Mouse (Mus musculus): ENCODE measurements around the gene Slco3a1. TPM values are rescaled to one million over a fixed set of nuclear protein-coding genes. Genes with fewer than 3 reads are reported as not detected.
A peak's percentile ranks its signal among the peaks of the same experiment; 100 is the strongest.

Gene Slco3a1
- total RNA-seq (2021) = 10 to 100 TPM; 54.7 to 62.0 TPM
- long read RNA-seq, experiment 1, full-length matches to known transcripts = 79 of 108 reads
- long read RNA-seq, experiment 1, partial matches to known transcripts = 4 of 108 reads
- long read RNA-seq, experiment 1, other reads (novel, unspliced or antisense) = 25 of 108 reads
- long read RNA-seq, experiment 2, full-length matches to known transcripts = 66 of 98 reads
- long read RNA-seq, experiment 2, partial matches to known transcripts = 6 of 98 reads
- long read RNA-seq, experiment 2, other reads (novel, unspliced or antisense) = 26 of 98 reads

- peak; percentile 73 to 83 for DNase-seq
- intact Hi-C loops (cut with DNase I) = loop anchor here (2.0 to 10.0 kb wide), 7 partner anchors 42 to 558 kb away; no protein-coding TSS in a partner anchor
Observed at GRCm38 (mm10) chr7:74554608-74555311, at the start of gene Slco3a1. Gene Slco3a1, minus strand, starts transcription at chr7:74554780.

DNA sequence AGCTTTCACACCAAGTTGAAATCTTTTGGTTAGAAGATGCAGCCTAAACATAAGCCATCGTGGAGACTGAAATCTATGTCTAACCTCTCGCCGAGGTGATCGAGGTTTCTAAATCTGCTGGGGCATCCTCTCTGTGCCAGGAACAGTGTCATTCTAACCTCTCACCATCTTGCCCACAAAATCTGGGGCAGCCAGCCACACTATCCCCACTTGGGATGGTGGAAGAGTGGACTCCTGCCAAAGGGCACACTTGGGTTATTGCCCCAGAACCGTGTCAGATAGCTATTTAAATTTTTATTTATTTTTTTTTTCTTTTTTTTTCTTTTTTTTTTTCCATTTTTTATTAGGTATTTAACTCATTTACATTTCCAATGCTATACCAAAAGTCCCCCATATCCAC is 46.4 kb upstream of the Slco3a1 start:
- intact Hi-C loops (cut with DNase I) = no loop called here
- DNase-seq = no peak

DNA sequence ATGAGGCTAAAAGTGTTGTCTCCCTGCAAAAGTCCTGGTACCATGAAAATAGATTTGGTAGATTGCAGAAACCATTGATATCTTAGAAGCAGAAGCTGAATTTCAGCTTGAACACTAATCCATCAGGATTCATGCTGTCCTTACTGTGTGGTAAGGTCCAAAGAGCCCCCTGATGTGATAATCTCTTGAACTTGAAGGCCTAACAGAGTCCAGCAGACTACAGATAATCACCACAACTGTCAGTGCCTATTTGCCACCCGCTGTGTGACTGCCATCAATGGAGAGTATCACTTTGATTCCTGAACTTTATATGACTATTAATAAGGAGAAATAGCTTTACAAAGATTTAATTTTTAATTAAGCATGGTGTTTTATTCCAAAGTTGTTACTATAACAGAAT is 24.8 kb upstream of the Slco3a1 start:
- no peak for DNase-seq
- intact Hi-C loops (cut with DNase I) = no loop called here

GRCm38 (mm10) chr7:74575678-74576077 is 21.1 kb upstream of the Slco3a1 start:
- DNase-seq = no peak
- intact Hi-C loops (cut with DNase I) = no loop called here

- DNase-seq = peak; percentile 71 to 78
- intact Hi-C loops (cut with DNase I) = loop anchor here (2.0 to 10.0 kb wide), 4 partner anchors 142 to 557 kb away; no protein-coding TSS in a partner anchor
Observed at GRCm38 (mm10) chr7:74555416-74555815, 836 bp upstream of the Slco3a1 start.

GRCm38 (mm10) chr7:74554041-74554561 is 479 bp downstream of the Slco3a1 start:
- intact Hi-C loops (cut with DNase I) = loop anchor here (2.0 to 10.0 kb wide), 5 partner anchors 42 to 311 kb away; no protein-coding TSS in a partner anchor
- peak; percentile 69 for DNase-seq

DNA sequence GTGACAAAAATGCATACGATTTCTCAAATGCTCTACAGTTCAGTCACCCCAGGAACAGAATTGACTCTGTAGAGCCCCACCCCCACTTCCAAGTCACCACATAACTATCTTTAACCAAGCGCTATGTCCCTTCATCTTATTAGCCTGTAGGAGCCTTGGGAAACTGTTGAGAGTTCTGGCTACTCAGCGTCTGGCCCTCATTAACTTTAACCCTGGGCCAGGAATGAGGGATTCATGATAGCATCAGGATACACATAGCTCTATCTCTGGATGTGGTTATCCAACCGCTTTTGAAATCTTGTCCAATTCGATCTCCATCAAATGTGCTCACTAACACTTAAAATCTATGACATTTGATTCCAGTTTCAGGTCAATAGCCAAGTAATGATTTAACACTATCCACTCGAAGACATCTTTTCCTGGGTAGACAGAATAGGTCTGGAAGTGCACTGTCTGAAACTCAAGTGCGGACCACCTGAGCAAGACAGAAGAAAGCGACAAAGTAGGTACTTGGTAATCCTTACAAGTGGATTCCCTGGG is 1.4 kb downstream of the Slco3a1 start:
- DNase-seq = no peak
- intact Hi-C loops (cut with DNase I) = loop anchor here (5.0 to 10.0 kb wide), 4 partner anchors 41 to 312 kb away; no protein-coding TSS in a partner anchor

DNA sequence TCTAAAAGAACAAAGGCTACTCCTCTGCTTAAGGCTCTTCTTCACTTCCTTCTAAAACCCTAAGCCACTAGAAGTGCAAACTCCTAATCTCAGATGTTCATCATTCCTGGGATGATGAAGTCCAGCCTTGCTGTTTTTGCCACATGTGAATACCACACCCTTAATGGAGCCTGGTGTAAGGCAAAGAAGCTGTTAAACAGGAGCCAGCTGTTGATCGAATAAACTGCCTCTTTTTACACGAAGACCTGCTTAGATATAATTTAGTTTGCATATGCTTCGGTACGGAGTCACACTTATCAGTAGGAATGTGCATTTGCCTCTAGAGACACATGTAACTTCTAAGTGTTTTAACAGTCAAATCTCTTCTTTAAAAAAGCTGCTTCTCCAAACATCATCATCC is 2.0 kb downstream of the Slco3a1 start:
- no peak for DNase-seq
- intact Hi-C loops (cut with DNase I) = loop anchor here (5.0 to 10.0 kb wide), 4 partner anchors 40 to 312 kb away; no protein-coding TSS in a partner anchor

GRCm38 (mm10) chr7:74552000-74552358 is 2.6 kb downstream of the Slco3a1 start:
- intact Hi-C loops (cut with DNase I) = loop anchor here (5.0 to 10.0 kb wide), 4 partner anchors 40 to 313 kb away; no protein-coding TSS in a partner anchor
- no peak for DNase-seq

DNA sequence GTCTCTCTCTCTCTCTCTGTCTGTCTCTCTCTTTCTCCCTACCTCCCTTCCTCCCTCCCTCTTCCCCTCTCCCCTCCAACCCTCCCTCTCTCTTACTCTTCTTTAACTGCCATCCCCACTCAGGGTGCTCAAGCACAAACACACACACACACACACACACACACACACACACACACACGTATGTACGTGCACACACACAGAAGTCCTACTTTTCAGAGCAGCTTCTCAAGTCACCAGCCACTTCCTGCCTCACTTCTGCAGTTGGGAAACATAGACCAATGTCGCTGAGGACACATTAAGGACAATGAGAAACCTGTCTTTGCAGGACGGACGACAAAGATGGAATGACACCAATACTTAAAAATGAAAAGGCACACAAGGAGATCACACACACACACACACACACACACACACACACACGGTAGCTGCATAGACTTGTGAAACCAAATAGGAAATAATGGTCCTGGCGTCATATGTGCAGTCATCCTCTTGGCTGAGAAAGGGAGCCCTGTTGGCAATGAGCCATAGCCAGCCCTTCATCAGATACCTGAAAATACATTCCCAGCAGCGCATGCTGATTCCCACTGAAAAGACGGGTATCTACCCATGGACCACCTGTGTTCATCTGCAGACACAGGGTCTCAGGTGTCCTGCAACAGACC is 3.1 kb downstream of the Slco3a1 start:
- intact Hi-C loops (cut with DNase I) = loop anchor here (5.0 to 10.0 kb wide), 4 partner anchors 39 to 313 kb away; no protein-coding TSS in a partner anchor
- no peak for DNase-seq

DNA sequence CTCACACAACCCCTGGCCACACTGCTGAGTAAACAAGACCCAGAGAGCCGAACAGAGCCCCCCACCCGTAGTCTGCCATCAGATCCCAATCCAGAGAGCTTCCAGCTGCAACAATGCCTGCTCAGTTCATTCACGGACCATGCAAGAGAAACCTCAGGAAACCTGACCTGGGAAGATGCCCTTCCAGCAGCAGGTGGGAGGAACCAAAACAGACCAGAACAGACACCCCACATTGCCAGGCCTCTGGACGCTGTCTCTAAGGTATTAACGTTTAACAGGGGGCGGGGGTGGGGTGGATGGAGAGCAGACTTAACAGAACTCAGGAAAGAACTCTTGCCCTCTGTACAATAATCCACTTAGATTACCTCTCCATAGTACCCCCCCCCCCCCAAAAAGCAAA is 4.9 kb downstream of the Slco3a1 start:
- intact Hi-C loops (cut with DNase I) = loop anchor here (5.0 to 10.0 kb wide), 4 partner anchors 37 to 315 kb away; no protein-coding TSS in a partner anchor
- DNase-seq = no peak

DNA sequence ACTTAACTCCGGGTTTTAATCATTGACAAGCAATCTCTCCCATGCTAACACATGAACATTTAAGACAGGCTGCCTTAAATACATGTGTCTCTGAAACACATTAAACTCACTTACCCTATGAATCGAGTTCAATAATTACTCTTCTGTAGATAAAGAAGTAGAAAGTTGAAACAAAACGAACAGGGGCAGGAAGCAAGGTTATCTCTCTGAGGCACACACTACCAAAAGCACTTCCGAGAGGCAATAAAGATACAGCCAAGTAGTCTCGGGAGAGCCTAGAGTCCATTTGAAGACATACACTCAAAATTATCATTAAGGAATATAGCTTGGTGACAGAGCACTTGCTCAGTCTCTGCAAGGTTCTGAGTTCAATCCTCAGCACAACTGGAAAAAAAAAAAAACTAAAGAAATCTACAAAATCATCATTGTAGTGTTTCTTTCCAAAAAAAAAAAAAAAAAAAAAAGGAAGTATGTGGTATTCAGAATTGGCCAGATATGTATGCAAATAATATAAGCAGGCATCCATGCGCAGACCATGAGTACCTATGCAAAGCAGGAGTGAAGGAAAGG is 5.5 kb downstream of the Slco3a1 start:
- intact Hi-C loops (cut with DNase I) = no loop called here
- DNase-seq = no peak

- intact Hi-C loops (cut with DNase I) = no loop called here
- no peak for DNase-seq
Observed at GRCm38 (mm10) chr7:74546691-74547090, 7.9 kb downstream of the Slco3a1 start.

- intact Hi-C loops (cut with DNase I) = no loop called here
- DNase-seq = no peak
Observed at GRCm38 (mm10) chr7:74545498-74545990, 9.0 kb downstream of the Slco3a1 start.

GRCm38 (mm10) chr7:74544306-74544705 is 10.3 kb downstream of the Slco3a1 start:
- intact Hi-C loops (cut with DNase I) = no loop called here
- DNase-seq = no peak

DNA sequence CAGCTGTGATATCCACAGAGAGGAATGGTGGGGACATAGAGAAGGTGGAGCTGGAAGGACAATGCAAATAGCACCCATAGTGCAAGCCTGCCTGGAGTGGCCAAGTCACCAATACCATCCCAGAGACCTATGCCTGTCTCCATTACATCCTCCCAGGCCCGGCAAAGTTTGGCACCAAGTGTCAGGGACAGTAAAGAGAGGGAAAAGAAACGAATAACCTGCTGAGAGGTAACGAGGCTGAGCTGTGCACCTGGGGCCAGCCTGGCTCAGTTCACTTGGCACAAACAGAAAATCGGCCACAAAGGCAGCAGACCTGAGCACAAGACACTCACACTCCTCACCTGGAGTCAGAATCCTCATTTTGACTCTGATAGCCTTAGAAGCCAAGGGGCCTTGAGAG is 12.6 kb downstream of the Slco3a1 start:
- intact Hi-C loops (cut with DNase I) = no loop called here
- DNase-seq = no peak

- intact Hi-C loops (cut with DNase I) = no loop called here
- no peak for DNase-seq
Observed at GRCm38 (mm10) chr7:74540933-74541725, 13.5 kb downstream of the Slco3a1 start.

GRCm38 (mm10) chr7:74536186-74536585 is 18.4 kb downstream of the Slco3a1 start:
- intact Hi-C loops (cut with DNase I) = no loop called here
- no peak for DNase-seq

GRCm38 (mm10) chr7:74531468-74532097 is 23.0 kb downstream of the Slco3a1 start:
- no peak for DNase-seq
- intact Hi-C loops (cut with DNase I) = no loop called here

Measured in heart, postnatal 14 days (tissue).